Mouse (Mus musculus): ENCODE data around the gene Crtc1. TPM values are rescaled to one million over a fixed set of nuclear protein-coding genes. Genes with fewer than 3 reads are reported as not detected.

Crtc1 gene
- polyA plus RNA-seq (2016; fragmentation: Nextera tagmentation; extraction: Ambion mirVana), result 6.6 and 6.9 TPM in 2 replicates

DNA sequence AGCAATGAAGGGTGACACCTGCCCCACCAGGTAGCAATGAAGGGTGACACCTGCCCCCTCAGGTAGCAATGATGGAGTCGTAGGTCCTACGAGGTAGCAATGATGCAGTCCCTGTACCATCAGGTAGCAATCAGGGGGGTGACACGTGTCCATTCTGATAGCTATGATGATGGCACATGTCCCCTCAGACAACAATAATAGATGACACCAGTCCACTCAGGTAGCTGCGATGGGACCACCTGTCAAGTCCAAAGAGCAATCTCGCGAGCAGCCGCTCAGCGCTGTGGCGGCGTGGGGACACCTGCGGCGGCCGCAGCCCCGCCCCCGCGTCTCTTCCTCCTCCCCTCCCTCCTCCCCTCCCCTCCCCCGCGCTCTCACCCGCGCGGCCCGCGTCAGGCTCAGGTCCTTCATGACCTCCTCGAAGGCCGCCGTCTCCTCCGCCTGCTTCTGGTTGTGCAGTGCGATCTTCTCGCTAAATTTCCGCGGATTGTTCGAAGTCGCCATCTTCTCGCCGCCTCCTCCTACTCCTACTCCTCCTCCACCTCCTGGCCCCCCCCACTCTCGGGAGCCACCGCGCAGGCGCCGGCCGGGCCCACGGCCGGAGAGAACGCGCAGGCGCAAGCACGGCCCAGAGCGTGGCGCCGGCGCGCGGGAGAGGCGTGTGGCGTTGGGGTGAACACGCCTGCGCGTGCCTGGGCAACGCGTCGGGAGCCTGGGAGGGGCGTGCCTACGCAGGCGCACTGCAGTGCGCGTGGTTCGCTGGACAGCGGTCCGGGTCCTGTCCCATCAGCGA lies at the start of gene Crtc1:
Gene Crtc1 (minus strand): TSS at position 525 of the 793 bp plus-strand sequence.
- H3K9ac ChIP-seq, result peak within 1 kb of the TSS; percentile 77
- H3K36me3 ChIP-seq, result no peaks in the 10 kb centered on the region
- H3K27me3 ChIP-seq (replicated peaks), result no peaks in the 10 kb centered on the region
- peaks cover 53% of the 10 kb centered on the region for H3K4me1 ChIP-seq
- H3K27ac ChIP-seq, result peak within 1 kb of the TSS; percentile 84
- peak; percentile 97 for ATAC-seq
- WGBS (ENCODE audit: insufficient replicate concordance), result under 1% methylated on average over 70 of the region's 70 CpGs
- peak within 1 kb of the TSS; percentile 91 for H3K4me2 ChIP-seq
- no peaks in the 10 kb centered on the region for H3K9me3 ChIP-seq (replicated peaks)
- peak within 1 kb of the TSS; percentile 68 for H3K4me3 ChIP-seq

DNA sequence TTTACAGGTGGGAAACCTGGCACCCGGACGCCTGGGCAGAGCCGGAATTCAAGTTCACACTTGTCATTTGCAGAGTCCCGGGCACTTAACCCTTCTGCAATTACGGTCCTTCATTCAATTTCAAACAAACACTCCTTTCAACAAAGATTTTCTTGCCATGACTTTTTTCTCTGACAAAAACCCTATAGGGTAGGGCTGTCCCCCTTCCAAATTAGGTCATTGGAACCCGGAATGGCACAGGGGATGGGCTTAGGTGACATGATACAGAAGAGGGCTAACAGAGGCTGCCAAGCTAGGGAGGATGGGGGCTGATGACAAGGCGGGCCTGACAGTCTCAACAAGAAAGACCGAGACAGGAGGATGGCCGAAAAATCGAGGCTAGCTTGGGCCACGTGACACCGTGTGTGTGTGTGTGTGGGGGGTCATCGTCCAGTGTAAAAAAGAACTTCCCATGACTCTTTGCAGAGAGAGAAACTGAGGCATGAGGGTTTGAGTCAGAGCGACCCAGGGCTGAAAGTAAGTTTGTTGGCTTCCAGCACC lies 49.6 kb upstream of the Crtc1 start:
- WGBS (ENCODE audit: insufficient replicate concordance), result 4% methylated on average over 14 of the region's 14 CpGs
- H3K4me1 ChIP-seq, result peaks cover 44% of the 10 kb centered on the region

DNA sequence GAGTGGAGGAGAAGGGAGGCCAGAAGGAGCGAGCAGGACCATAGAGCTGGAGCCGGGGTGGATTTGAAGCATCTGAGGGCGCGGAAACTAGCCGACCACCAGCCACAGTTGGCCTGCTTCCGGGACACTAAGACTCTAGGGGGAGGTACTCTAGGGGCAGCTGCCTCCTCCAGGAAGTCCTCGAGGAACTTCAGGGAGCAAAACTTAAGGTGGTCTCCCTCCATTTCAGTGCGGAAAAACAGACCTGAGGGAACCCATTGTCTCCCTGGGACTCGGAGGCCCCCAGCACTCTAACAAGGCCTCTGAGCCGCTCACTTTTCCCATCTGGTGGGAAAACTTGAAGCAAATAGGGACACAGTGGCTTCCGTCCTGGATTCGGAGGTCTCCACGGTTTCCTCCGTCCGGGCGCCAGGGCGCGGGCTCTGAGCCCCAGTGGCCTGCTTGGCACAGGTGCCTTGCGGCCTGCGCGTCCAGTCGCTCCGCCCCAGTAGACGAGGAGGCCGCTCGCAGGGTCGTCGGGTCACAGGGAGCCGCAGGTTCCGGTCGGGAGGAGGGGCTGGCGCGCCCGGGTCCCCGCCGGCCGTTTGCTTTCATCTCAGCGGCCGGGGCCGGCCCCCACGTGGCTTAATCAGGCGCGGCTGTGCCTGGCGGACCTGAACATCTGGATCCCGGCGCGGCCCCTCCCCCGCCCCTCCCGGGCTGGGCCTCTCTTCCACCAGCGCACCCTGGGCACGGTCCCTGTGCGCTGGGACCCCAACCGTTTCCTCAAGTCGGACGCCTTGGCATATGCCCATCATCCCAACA lies 48.8 kb upstream of the Crtc1 start:
- Histone ChIP-seq H3K9ac (no peak overlapping the region), H3K9me3 (replicated peaks) (no peaks in the 10 kb centered on the region), H3K4me1 (peaks cover 36% of the 10 kb centered on the region), H3K27ac (no peak overlapping the region), H3K27me3 (replicated peaks) (peaks cover 100% of the 10 kb centered on the region), H3K4me2 (peak overlapping the region; percentile 60), H3K36me3 (no peaks in the 10 kb centered on the region), H3K4me3 (peak overlapping the region; percentile 37)
- ATAC-seq, result peak; percentile 53; the same call in 1 of the 2 replicates
- 2% methylated on average over 55 of the region's 55 CpGs for WGBS (ENCODE audit: insufficient replicate concordance)

More for the DNA sequence above, 49.6 kb upstream of the Crtc1 start:
- 0 out of 2 replicates have a peak overlapping the region, but pooled peaks have one; percentile 23 for H3K9ac ChIP-seq
- H3K27me3 ChIP-seq (replicated peaks), result peaks cover 100% of the 10 kb centered on the region
- ATAC-seq, result no peak
- peak overlapping the region; percentile 60 for H3K4me2 ChIP-seq
- no peaks in the 10 kb centered on the region for H3K9me3 ChIP-seq (replicated peaks)
- peak overlapping the region; percentile 35 for H3K4me3 ChIP-seq
- H3K36me3 ChIP-seq, result no peaks in the 10 kb centered on the region
- no peak overlapping the region for H3K27ac ChIP-seq

DNA sequence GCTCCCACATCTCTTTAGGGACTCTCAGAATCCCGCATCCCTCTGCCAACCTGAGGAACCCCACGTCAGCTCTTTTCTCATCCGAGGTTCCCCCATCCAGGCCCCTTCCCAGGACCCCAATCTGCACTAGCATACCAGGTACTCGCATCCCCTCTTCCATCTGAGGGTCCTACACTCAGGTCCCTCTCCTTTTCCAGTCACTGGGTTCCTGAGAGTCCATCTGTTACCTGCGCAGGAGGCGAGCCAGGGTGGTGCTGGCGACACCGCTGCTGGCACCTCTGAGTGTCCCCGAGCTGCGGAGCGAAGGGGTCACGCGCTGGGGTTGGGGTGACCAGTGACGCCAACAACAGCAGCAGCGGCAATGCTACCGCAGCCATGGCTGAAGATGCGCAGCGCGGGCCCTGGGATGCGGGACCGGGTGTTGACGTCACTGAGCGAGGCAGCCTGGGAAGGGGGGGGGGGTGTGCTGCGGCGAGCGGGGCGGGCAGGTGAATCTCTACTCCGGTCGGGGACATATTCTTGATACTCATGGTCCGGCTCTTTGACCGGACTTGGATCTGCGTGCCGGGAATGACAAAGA lies 47.7 kb upstream of the Crtc1 start, which contains the start of gene Tmem59l:
Gene Tmem59l (minus strand): TSS at position 418 of the 580 bp plus-strand sequence.
- peak within 1 kb of the TSS; percentile 37 for H3K4me3 ChIP-seq
- no peak within 1 kb of the TSS for H3K27ac ChIP-seq
- peaks cover 27% of the 10 kb centered on the region for H3K4me1 ChIP-seq
- no peaks in the 10 kb centered on the region for H3K36me3 ChIP-seq
- H3K27me3 ChIP-seq (replicated peaks), result peaks cover 100% of the 10 kb centered on the region
- no peak within 1 kb of the TSS for H3K9ac ChIP-seq
- ATAC-seq, result no peak
- WGBS (ENCODE audit: insufficient replicate concordance), result 12% methylated on average over 33 of the region's 33 CpGs
- H3K4me2 ChIP-seq, result peak within 1 kb of the TSS; percentile 60
- H3K9me3 ChIP-seq (replicated peaks), result no peaks in the 10 kb centered on the region

DNA sequence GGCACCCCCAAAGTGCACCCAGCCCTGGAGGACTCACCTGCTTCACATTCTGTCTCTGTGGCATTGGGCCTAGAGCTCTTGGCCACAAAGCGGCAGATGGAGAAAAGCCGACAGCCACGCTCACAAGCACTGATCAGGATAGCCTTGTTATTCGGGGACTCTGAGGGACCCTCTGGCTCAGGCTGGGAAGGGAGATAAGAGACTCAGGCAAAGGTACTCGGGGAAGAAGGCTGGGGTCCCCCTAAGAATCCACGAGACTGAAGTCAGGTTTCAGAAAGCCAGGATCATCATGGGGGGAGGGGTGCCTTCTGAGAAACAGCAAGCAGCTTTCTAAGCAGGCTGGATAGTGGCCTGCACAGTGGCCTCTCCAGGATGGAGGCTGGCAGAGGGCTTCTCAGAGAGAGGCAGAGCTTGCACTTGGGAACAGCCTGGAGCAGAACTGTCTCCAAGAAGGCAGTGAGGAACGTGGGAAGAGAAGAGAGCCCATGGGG lies 46.9 kb upstream of the Crtc1 start:
- Histone ChIP-seq H3K27me3 (replicated peaks) (peaks cover 100% of the 10 kb centered on the region), H3K4me2 (no peak overlapping the region), H3K9me3 (replicated peaks) (no peaks in the 10 kb centered on the region), H3K36me3 (no peaks in the 10 kb centered on the region), H3K9ac (no peak overlapping the region), H3K4me1 (peaks cover 27% of the 10 kb centered on the region), H3K27ac (no peak overlapping the region), H3K4me3 (no peak overlapping the region)
- 37% methylated on average over 7 of the region's 7 CpGs for WGBS (ENCODE audit: insufficient replicate concordance)
- ATAC-seq, result no peak

DNA sequence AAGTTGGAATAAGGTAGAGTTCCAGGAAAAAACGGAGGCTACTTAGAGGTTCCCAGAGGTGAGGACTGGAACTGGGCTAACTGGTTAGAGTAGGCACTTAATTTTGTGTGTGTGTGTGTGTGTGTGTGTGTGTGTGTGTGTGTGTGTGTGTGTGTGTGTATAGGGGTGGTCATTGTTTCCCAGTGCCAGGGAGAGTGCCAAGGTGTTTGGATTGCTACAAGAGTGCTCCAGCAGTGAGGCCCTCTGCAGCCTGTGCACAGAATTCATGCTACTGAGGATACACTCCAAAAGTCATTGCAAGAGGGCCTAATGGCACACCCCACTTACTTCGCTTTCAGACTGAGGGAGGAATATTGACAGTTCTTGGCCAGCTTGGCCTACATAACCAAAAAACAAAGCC lies 43.6 kb upstream of the Crtc1 start:
- Histone ChIP-seq H3K27me3 (replicated peaks) (peaks cover 99% of the 10 kb centered on the region), H3K4me1 (peaks cover 8% of the 10 kb centered on the region), H3K27ac (no peak overlapping the region), H3K9ac (no peak overlapping the region), H3K36me3 (no peaks in the 10 kb centered on the region), H3K4me2 (no peak overlapping the region), H3K9me3 (replicated peaks) (no peaks in the 10 kb centered on the region), H3K4me3 (no peak overlapping the region)
- 47% methylated on average over 2 of the region's 2 CpGs for WGBS (ENCODE audit: insufficient replicate concordance)
- ATAC-seq, result no peak

DNA sequence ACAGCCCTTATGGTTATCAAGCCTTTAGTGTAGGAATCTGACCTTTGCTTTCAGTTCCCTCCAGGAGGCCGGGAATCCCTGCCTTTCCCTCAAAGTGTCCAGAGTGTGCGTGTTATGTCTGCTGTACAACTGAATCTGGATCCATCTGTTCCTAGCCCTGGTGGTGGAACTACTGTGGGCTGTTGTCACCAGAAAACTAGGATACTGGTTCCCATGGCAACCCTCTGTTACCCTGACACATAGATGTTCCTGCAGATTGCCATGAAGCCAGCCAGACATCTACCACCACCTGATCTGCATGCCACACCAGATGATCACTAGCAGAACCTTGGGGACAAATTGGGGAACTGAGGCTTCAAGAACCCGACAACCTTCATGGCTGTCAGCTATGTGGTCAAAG lies 42.5 kb upstream of the Crtc1 start:
- H3K4me2 ChIP-seq, result no peak overlapping the region
- H3K4me1 ChIP-seq, result peaks cover 15% of the 10 kb centered on the region
- H3K27me3 ChIP-seq (replicated peaks), result peaks cover 92% of the 10 kb centered on the region
- H3K36me3 ChIP-seq, result no peaks in the 10 kb centered on the region
- 46% methylated on average over 3 of the region's 3 CpGs for WGBS (ENCODE audit: insufficient replicate concordance)
- ATAC-seq, result no peak
- no peaks in the 10 kb centered on the region for H3K9me3 ChIP-seq (replicated peaks)
- no peak overlapping the region for H3K9ac ChIP-seq
- H3K4me3 ChIP-seq, result no peak overlapping the region
- no peak overlapping the region for H3K27ac ChIP-seq

DNA sequence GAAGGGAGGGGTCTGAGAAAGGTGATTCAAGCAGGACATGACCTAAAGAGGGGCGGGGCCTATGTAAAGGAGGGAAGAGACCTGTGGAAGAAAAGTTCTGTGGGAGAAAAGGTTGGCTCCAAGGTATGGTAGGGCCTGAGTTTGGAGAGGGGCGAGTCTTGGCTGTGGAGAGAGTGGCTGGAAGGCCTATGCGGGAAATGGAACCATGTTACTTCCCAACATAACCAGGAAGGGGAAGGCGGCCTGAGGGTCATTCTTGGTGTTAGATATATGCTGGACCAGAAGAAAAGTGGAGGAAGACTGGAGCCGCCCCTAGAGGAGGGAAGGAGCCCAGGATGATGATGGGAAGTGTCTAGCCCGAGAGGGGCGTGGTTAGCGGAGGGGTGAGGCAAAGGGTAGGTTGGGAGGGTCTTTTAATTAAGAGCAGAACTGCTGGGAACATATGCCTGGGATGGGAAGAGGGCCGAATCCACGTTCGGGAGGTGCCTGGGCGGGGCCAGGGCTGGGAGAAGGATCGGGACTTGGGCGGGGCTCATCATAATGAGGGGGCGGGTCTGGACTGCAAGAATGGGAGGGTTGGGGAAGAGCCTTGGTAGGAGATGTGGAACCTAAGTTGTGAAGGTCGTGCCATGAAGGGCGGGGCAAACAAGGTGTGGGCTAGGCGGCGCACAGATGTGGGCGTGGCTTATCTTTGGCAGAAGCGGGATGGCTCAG lies 38.0 kb upstream of the Crtc1 start:
- H3K27me3 ChIP-seq (replicated peaks), result peaks cover 47% of the 10 kb centered on the region
- peak overlapping the region; percentile 86 for H3K27ac ChIP-seq
- WGBS (ENCODE audit: insufficient replicate concordance), result 2% methylated on average over 21 of the region's 21 CpGs
- H3K9me3 ChIP-seq (replicated peaks), result no peaks in the 10 kb centered on the region
- peak overlapping the region; percentile 79 for H3K4me3 ChIP-seq
- peaks cover 10% of the 10 kb centered on the region; the same call in 1 of the 2 replicates for H3K36me3 ChIP-seq
- H3K4me2 ChIP-seq, result peak overlapping the region; percentile 77
- ATAC-seq, result peak; percentile 57
- H3K4me1 ChIP-seq, result peaks cover 35% of the 10 kb centered on the region
- peak overlapping the region; percentile 54 for H3K9ac ChIP-seq

DNA sequence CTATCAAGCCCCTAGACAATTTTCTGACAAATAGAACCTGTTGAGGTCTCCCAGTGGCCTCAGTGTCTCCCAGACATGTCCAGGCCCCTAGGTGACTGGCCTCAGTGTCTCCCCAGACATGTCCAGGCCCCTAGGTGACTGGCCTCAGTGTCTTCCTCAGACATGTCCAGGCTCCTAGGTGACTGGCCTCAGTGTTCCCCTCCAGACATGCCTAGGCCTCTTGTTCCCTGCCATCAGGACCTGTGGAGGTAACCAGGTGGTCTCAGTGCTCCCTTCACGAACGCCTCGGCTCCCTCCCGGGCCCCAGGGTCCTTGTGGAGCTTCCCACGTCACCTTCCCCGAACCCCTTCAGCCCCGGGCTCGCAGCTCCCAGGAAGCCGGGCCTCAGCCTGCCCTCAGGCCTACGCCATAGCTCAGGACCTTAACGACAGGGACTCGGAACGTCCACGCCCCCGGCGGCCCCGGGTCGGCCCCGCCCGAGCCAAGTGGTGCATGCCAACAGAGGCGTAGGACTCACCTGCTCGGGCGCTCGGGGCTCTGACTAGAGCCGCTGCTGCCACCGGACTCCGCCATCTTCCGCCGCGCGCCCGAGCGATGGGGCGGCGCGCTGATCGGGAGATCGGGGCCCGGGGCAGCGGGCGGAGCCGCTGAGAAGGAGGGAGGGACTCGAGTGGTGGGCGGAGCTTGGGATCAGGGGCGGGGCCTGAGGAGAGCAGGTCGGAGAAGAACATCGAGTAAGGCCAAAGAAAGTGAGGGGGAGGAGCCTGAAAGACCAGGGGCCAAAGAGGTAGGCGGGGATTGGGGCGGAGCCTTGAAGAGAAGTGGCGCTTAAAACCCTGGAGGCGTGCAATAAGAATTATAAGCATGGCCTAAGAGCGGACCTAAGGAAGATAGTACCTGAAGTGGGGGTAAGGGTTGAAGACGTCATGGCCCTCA lies 37.2 kb upstream of the Crtc1 start, which contains the start of gene Klhl26:
Gene Klhl26 (minus strand): TSS at position 636 of the 936 bp plus-strand sequence.
- WGBS (ENCODE audit: insufficient replicate concordance), result under 1% methylated on average over 53 of the region's 53 CpGs
- peaks cover 39% of the 10 kb centered on the region for H3K27me3 ChIP-seq (replicated peaks)
- ATAC-seq, result peak; percentile 84
- H3K27ac ChIP-seq, result peak within 1 kb of the TSS; percentile 86
- H3K9me3 ChIP-seq (replicated peaks), result no peaks in the 10 kb centered on the region
- H3K36me3 ChIP-seq, result peaks cover 10% of the 10 kb centered on the region; the same call in 1 of the 2 replicates
- peak within 1 kb of the TSS; percentile 77 for H3K4me2 ChIP-seq
- peak within 1 kb of the TSS; percentile 79 for H3K4me3 ChIP-seq
- H3K9ac ChIP-seq, result peak within 1 kb of the TSS; percentile 92
- H3K4me1 ChIP-seq, result peaks cover 35% of the 10 kb centered on the region

DNA sequence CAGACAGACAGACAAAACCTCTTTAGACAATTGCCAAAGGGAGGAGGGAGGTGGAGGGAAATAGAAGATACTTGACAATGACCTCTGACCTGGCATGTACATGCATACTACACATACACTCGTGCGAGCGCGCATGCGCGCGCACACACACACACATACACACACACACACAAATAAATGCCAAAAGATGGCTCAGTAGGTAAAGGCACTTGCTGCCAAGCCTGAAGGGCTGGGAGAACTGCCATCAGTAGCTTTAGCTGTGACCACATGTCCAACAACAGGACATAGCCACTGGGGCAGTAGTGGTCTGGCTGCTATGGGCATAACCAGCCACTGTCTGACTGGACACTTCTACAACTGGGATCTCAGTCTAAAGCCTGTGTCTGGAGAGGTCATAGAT lies 32.5 kb upstream of the Crtc1 start:
- H3K4me2 ChIP-seq, result no peak overlapping the region
- ATAC-seq, result no peak
- peaks cover 58% of the 10 kb centered on the region for H3K4me1 ChIP-seq

More for the DNA sequence above, 32.5 kb upstream of the Crtc1 start:
- Histone ChIP-seq H3K27me3 (replicated peaks) (no peaks in the 10 kb centered on the region), H3K4me3 (no peak overlapping the region), H3K36me3 (peaks cover 11% of the 10 kb centered on the region), H3K27ac (no peak overlapping the region), H3K9me3 (replicated peaks) (no peaks in the 10 kb centered on the region), H3K9ac (no peak overlapping the region)
- 90% methylated on average over 7 of the region's 7 CpGs for WGBS (ENCODE audit: insufficient replicate concordance)
